Mouse (Mus musculus) stomach, embryonic 14.5 days (tissue): ENCODE data around the gene Mical1. TPM values are rescaled to one million over a fixed set of nuclear protein-coding genes. Genes with fewer than 3 reads are reported as not detected.
"Not testable (repeated sequence)": the region's sequence is repeated elsewhere in the genome, so short reads cannot be mapped to it uniquely, and the experiment has no call there.

Experiments
- ATAC-seq: fragments of 200-750 bp; cut with Nextera tagmentation; 2 replicates; pipeline ENCODE4 v1.8.0; 2017; ENCODE audit warnings: low read depth, moderate TSS enrichment; ENCODE audit not compliant: insufficient number of reproducible peaks, insufficient read depth, low FRiP score
- H3K27ac ChIP-seq: fragments of 300-500 bp; sonication (generic); 2 replicates; pipeline ENCODE4 v1.5.1; 2014; ENCODE audit warnings: mild to moderate bottlenecking, low read length, moderate library complexity, mixed read lengths
- H3K27me3 ChIP-seq: fragments of 300-500 bp; sonication (generic); 2 replicates; pipeline ENCODE4 v1.6.1; 2014; ENCODE audit warnings: low read length, control low read depth, mixed read lengths; ENCODE audit not compliant: control insufficient read depth, insufficient read depth
- H3K36me3 ChIP-seq: fragments of 300-500 bp; sonication (generic); 2 replicates; pipeline ENCODE4 v1.6.1; 2014; ENCODE audit warnings: mild to moderate bottlenecking, control low read depth, low read length, moderate library complexity, mixed read lengths; ENCODE audit not compliant: control insufficient read depth, insufficient read depth
- H3K4me1 ChIP-seq: fragments of 300-500 bp; sonication (generic); 2 replicates; pipeline ENCODE4 v1.6.1; 2014; ENCODE audit warnings: low read length, control low read depth, mixed read lengths; ENCODE audit not compliant: control insufficient read depth, insufficient read depth
- H3K4me2 ChIP-seq: fragments of 300-500 bp; sonication (generic); replicated peaks from 2 replicates; pipeline ENCODE4 v1.6.1; 2014; ENCODE audit warnings: low read depth, low read length, control low read depth
- H3K4me3 ChIP-seq: fragments of 300-500 bp; sonication (generic); 2 replicates; pipeline ENCODE4 v1.5.1; 2014; ENCODE audit warnings: low read depth, low read length, control low read depth
- H3K9ac ChIP-seq: fragments of 300-500 bp; sonication (generic); replicated peaks from 2 replicates; pipeline ENCODE4 v1.6.1; 2014; ENCODE audit warnings: low read depth, mild to moderate bottlenecking, control low read depth, low read length, moderate library complexity, mixed read lengths
- H3K9me3 ChIP-seq: fragments of 300-500 bp; sonication (generic); 2 replicates; pipeline ENCODE4 v1.6.1; 2016; ENCODE audit warnings: low read depth, low read length, control low read depth; ENCODE audit not compliant: control insufficient read depth
- WGBS: fragments of 180-500 bp; shearing (Covaris S2); extraction: QIAGEN DNeasy Blood & Tissue Kit; methylation state at CpG from one replicate; pipeline ENCODE4 v1.1.7; 2014; 5-methylcytosine and 5-hydroxymethylcytosine counted together
- polyA plus RNA-seq: library from polyadenylated mRNA; unstranded; fragments of >200 nt; fragmentation: Nextera tagmentation; extraction: Ambion mirVana; gene quantifications from 2 replicates; pipeline ENCODE4 v1.2.1, GENCODE M21; 2014

The Mical1 gene
- polyA plus RNA-seq, 1 experiment from 2014 or later, result 42.8 TPM

- H3K4me3 ChIP-seq, result no peak overlapping the region
- 65% methylated on average over 4 of the region's 4 CpGs for WGBS
- H3K4me2 ChIP-seq, result no peak overlapping the region
- no peak for ATAC-seq
- H3K27me3 ChIP-seq, result no peaks in the 10 kb centered on the region
- no peaks in the 10 kb centered on the region for H3K4me1 ChIP-seq
- H3K27ac ChIP-seq, result no peak overlapping the region
- no peaks in the 10 kb centered on the region for H3K36me3 ChIP-seq
- no peaks in the 10 kb centered on the region for H3K9me3 ChIP-seq
- H3K9ac ChIP-seq, result no peak overlapping the region
Observed at GRCm38 (mm10) chr10:41500941-41501340, 24.8 kb downstream of the Mical1 start.

- no peak for ATAC-seq
- Histone ChIP-seq H3K4me1 (no peaks in the 10 kb centered on the region), H3K27me3 (no peaks in the 10 kb centered on the region), H3K4me2 (no peak overlapping the region), H3K4me3 (no peak overlapping the region), H3K36me3 (no peaks in the 10 kb centered on the region), H3K9ac (no peak overlapping the region), H3K9me3 (no peaks in the 10 kb centered on the region), H3K27ac (no peak overlapping the region)
- WGBS, result 85% methylated on average over 1 of the region's 1 CpGs
Observed at GRCm38 (mm10) chr10:41504996-41505395, 28.9 kb downstream of the Mical1 start.

GRCm38 (mm10) chr10:41505446-41505845 lies 29.3 kb downstream of the Mical1 start:
- H3K4me1 ChIP-seq, H3K36me3 ChIP-seq, H3K4me3 ChIP-seq, H3K9ac ChIP-seq, H3K9me3 ChIP-seq, H3K27me3 ChIP-seq, H3K27ac ChIP-seq, H3K4me2 ChIP-seq: not testable (repeated sequence)
- ATAC-seq, result peak; percentile 33; the same call in 1 of the 2 replicates
- WGBS, result 4% methylated on average over 3 of the region's 3 CpGs

- Histone ChIP-seq H3K27ac (no peak overlapping the region), H3K9me3 (no peaks in the 10 kb centered on the region), H3K4me3 (no peak overlapping the region), H3K4me1 (no peaks in the 10 kb centered on the region), H3K36me3 (no peaks in the 10 kb centered on the region), H3K27me3 (no peaks in the 10 kb centered on the region), H3K4me2 (no peak overlapping the region), H3K9ac (no peak overlapping the region)
- WGBS, result 37% methylated on average over 2 of the region's 2 CpGs
- ATAC-seq, result no peak
Observed at GRCm38 (mm10) chr10:41509160-41509559, 33.0 kb downstream of the Mical1 start.

- Histone ChIP-seq H3K27ac (no peak overlapping the region), H3K36me3 (no peaks in the 10 kb centered on the region), H3K27me3 (no peaks in the 10 kb centered on the region), H3K4me1 (0 out of 2 replicates have a peak, but pooled peaks cover 3% of the 10 kb centered on the region), H3K9ac (no peak overlapping the region), H3K4me2 (no peak overlapping the region), H3K9me3 (no peaks in the 10 kb centered on the region), H3K4me3 (no peak overlapping the region)
- 74% methylated on average over 4 of the region's 4 CpGs for WGBS
- ATAC-seq, result no peak
Observed at GRCm38 (mm10) chr10:41514301-41514700, 38.2 kb downstream of the Mical1 start.

- H3K27me3 ChIP-seq, result no peaks in the 10 kb centered on the region
- H3K36me3 ChIP-seq, result no peaks in the 10 kb centered on the region
- no peak overlapping the region for H3K27ac ChIP-seq
- H3K4me2 ChIP-seq, result no peak overlapping the region
- no peak for ATAC-seq
- no peak overlapping the region for H3K4me3 ChIP-seq
- no peaks in the 10 kb centered on the region for H3K9me3 ChIP-seq
- H3K9ac ChIP-seq, result no peak overlapping the region
- 0 out of 2 replicates have a peak, but pooled peaks cover 3% of the 10 kb centered on the region for H3K4me1 ChIP-seq
Observed at GRCm38 (mm10) chr10:41514921-41515320, 38.8 kb downstream of the Mical1 start.

GRCm38 (mm10) chr10:41518508-41518980 lies 42.4 kb downstream of the Mical1 start:
- WGBS, result under 1% methylated on average over 23 of the region's 23 CpGs
- Histone ChIP-seq H3K4me2 (peak overlapping the region; percentile 73), H3K9me3 (no peaks in the 10 kb centered on the region), H3K36me3 (peaks cover under 1% of the 10 kb centered on the region; the same call in 1 of the 2 replicates), H3K4me3 (peak overlapping the region; percentile 97), H3K9ac (peak overlapping the region; percentile 96), H3K27me3 (no peaks in the 10 kb centered on the region), H3K27ac (peak overlapping the region; percentile 96), H3K4me1 (peaks cover 27% of the 10 kb centered on the region)
- peak; percentile 66 for ATAC-seq

GRCm38 (mm10) chr10:41518981-41519618 lies 43.0 kb downstream of the Mical1 start, which contains the start of gene Cd164:
Gene Cd164 (plus strand): TSS chr10:41519414.
- Histone ChIP-seq H3K27me3 (no peaks in the 10 kb centered on the region), H3K27ac (peak within 1 kb of the TSS; percentile 96), H3K4me1 (peaks cover 27% of the 10 kb centered on the region), H3K4me3 (peak within 1 kb of the TSS; percentile 97), H3K4me2 (peak within 1 kb of the TSS; percentile 73), H3K9ac (peak within 1 kb of the TSS; percentile 96), H3K9me3 (no peaks in the 10 kb centered on the region), H3K36me3 (peaks cover 4% of the 10 kb centered on the region; the same call in 1 of the 2 replicates)
- WGBS, result under 1% methylated on average over 67 of the region's 69 CpGs
- peak; percentile 94 for ATAC-seq
